Mouse (Mus musculus) neural tube, embryonic 13.5 days (tissue): Measurements from ENCODE around the gene Tep1. TPM values are rescaled to one million over a fixed set of nuclear protein-coding genes. Genes with fewer than 3 reads are reported as not detected.
"Not testable (repeated sequence)": the region's sequence is repeated elsewhere in the genome, so short reads cannot be mapped to it uniquely, and the experiment has no call there.

Experiments used
- ATAC-seq: fragments of 200-750 bp; cut with Nextera tagmentation; 2 replicates; pipeline ENCODE4 v1.8.0; 2017; ENCODE audit warnings: low read depth, mild to moderate bottlenecking, moderate TSS enrichment, moderate library complexity
- H3K27ac ChIP-seq: fragments of 300-500 bp; sonication (generic); replicated peaks from 2 replicates; pipeline ENCODE4 v1.5.1; 2015; ENCODE audit warnings: moderate library complexity, mild to moderate bottlenecking, inconsistent platforms
- H3K27me3 ChIP-seq: fragments of 300-500 bp; sonication (generic); 2 replicates; pipeline ENCODE4 v1.6.1; 2015; ENCODE audit warnings: mild to moderate bottlenecking, inconsistent platforms
- H3K36me3 ChIP-seq: fragments of 300-500 bp; sonication (generic); 2 replicates; pipeline ENCODE4 v1.6.1; 2015; ENCODE audit warnings: mild to moderate bottlenecking, inconsistent platforms
- H3K4me1 ChIP-seq: fragments of 300-500 bp; sonication (generic); replicated peaks from 2 replicates; pipeline ENCODE4 v1.6.1; 2015; ENCODE audit warnings: inconsistent platforms
- H3K4me2 ChIP-seq: fragments of 300-500 bp; sonication (generic); 2 replicates; pipeline ENCODE4 v1.6.1; 2015; ENCODE audit warnings: inconsistent platforms, mild to moderate bottlenecking, moderate library complexity
- H3K4me3 ChIP-seq: fragments of 300-500 bp; sonication (generic); 2 replicates; pipeline ENCODE4 v1.5.1; 2015; ENCODE audit warnings: mild to moderate bottlenecking, inconsistent platforms
- H3K9ac ChIP-seq: fragments of 300-500 bp; sonication (generic); 2 replicates; pipeline ENCODE4 v1.6.1; 2015; ENCODE audit warnings: moderate library complexity, mild to moderate bottlenecking, inconsistent platforms
- H3K9me3 ChIP-seq: fragments of 300-500 bp; sonication (generic); 2 replicates; pipeline ENCODE4 v1.6.1; 2016; ENCODE audit warnings: inconsistent platforms
- WGBS: fragments of 180-500 bp; shearing (Covaris S2); methylation state at CpG from one replicate; pipeline ENCODE4 v1.1.7; 2015; 5-methylcytosine and 5-hydroxymethylcytosine counted together
- polyA plus RNA-seq: library from polyadenylated mRNA; unstranded; fragments of >200 nt; fragmentation: Nextera tagmentation; extraction: Ambion mirVana; gene quantifications from 2 replicates; pipeline ENCODE4 v1.2.1, GENCODE M21; 2015

Gene Tep1
- polyA plus RNA-seq, 1 experiment from 2014 or later, result 3.2 TPM

- peaks cover 8% of the 10 kb centered on the region; the same call in 1 of the 2 replicates for H3K27me3 ChIP-seq
- peaks cover 16% of the 10 kb centered on the region for H3K4me1 ChIP-seq
- H3K36me3 ChIP-seq, result no peaks in the 10 kb centered on the region
- H3K9me3 ChIP-seq, result no peaks in the 10 kb centered on the region
- H3K27ac ChIP-seq, result no peak overlapping the region
- no peak overlapping the region for H3K4me2 ChIP-seq
- no peak overlapping the region for H3K9ac ChIP-seq
- WGBS, result 87% methylated on average over 22 of the region's 22 CpGs
- no peak for ATAC-seq
- no peak overlapping the region for H3K4me3 ChIP-seq
These were observed 22.4 kb upstream of the Tep1 start for GRCm38 (mm10) chr14:50892541-50893459.

GRCm38 (mm10) chr14:50892091-50892490, 21.7 kb upstream of the Tep1 start:
- Histone ChIP-seq H3K27me3 (peaks cover under 1% of the 10 kb centered on the region; the same call in 1 of the 2 replicates), H3K4me2 (no peak overlapping the region), H3K4me3 (no peak overlapping the region), H3K27ac (no peak overlapping the region), H3K9me3 (no peaks in the 10 kb centered on the region), H3K4me1 (peaks cover 14% of the 10 kb centered on the region), H3K36me3 (no peaks in the 10 kb centered on the region), H3K9ac (no peak overlapping the region)
- WGBS, result 87% methylated on average over 7 of the region's 7 CpGs
- no peak for ATAC-seq

- no peak overlapping the region for H3K27ac ChIP-seq
- no peaks in the 10 kb centered on the region; the same call in 1 of the 2 replicates for H3K27me3 ChIP-seq
- H3K4me1 ChIP-seq, result peaks cover 9% of the 10 kb centered on the region
- no peaks in the 10 kb centered on the region for H3K36me3 ChIP-seq
- no peak overlapping the region for H3K4me3 ChIP-seq
- no peak overlapping the region for H3K9ac ChIP-seq
- no peak overlapping the region for H3K4me2 ChIP-seq
- 93% methylated on average over 8 of the region's 8 CpGs for WGBS
- ATAC-seq, result no peak
- H3K9me3 ChIP-seq, result no peaks in the 10 kb centered on the region
These were observed 21.3 kb upstream of the Tep1 start for GRCm38 (mm10) chr14:50891621-50892020.

GRCm38 (mm10) chr14:50876236-50876950, 6.0 kb upstream of the Tep1 start:
- H3K27me3 ChIP-seq, result no peaks in the 10 kb centered on the region
- H3K9ac ChIP-seq, result no peak overlapping the region
- no peaks in the 10 kb centered on the region for H3K36me3 ChIP-seq
- H3K27ac ChIP-seq, result no peak overlapping the region
- H3K9me3 ChIP-seq, result no peaks in the 10 kb centered on the region
- H3K4me3 ChIP-seq, result no peak overlapping the region
- no peak overlapping the region for H3K4me2 ChIP-seq
- 86% methylated on average over 6 of the region's 6 CpGs for WGBS
- ATAC-seq, result no peak
- H3K4me1 ChIP-seq, result no peaks in the 10 kb centered on the region

- 83% methylated on average over 6 of the region's 6 CpGs for WGBS
- Histone ChIP-seq H3K4me2 (no peak overlapping the region), H3K36me3 (no peaks in the 10 kb centered on the region), H3K27ac (no peak overlapping the region), H3K9me3 (no peaks in the 10 kb centered on the region), H3K9ac (no peak overlapping the region), H3K4me1 (peaks cover 3% of the 10 kb centered on the region), H3K4me3 (no peak overlapping the region), H3K27me3 (no peaks in the 10 kb centered on the region)
- no peak for ATAC-seq
These were observed 5.4 kb upstream of the Tep1 start for GRCm38 (mm10) chr14:50875591-50876230.

- no peak for ATAC-seq
- H3K36me3 ChIP-seq, result no peaks in the 10 kb centered on the region
- 83% methylated on average over 3 of the region's 3 CpGs for WGBS
- H3K4me2 ChIP-seq, result no peak overlapping the region
- no peak overlapping the region for H3K27ac ChIP-seq
- H3K27me3 ChIP-seq, result no peaks in the 10 kb centered on the region
- no peaks in the 10 kb centered on the region for H3K9me3 ChIP-seq
- no peak overlapping the region for H3K9ac ChIP-seq
- peaks cover 6% of the 10 kb centered on the region for H3K4me1 ChIP-seq
- H3K4me3 ChIP-seq, result no peak overlapping the region
These were observed 4.8 kb upstream of the Tep1 start for GRCm38 (mm10) chr14:50875175-50875574.

- H3K27me3 ChIP-seq, result no peaks in the 10 kb centered on the region
- peaks cover 6% of the 10 kb centered on the region for H3K4me1 ChIP-seq
- WGBS, result 96% methylated on average over 2 of the region's 2 CpGs
- H3K9me3 ChIP-seq, result no peaks in the 10 kb centered on the region
- H3K27ac ChIP-seq, result no peak overlapping the region
- no peaks in the 10 kb centered on the region for H3K36me3 ChIP-seq
- H3K4me2 ChIP-seq, result peak overlapping the region; percentile 72
- no peak overlapping the region for H3K4me3 ChIP-seq
- no peak for ATAC-seq
- H3K9ac ChIP-seq, result no peak overlapping the region
These were observed 924 bp upstream of the Tep1 start for GRCm38 (mm10) chr14:50871284-50871683.

- Histone ChIP-seq H3K4me1 (peaks cover 6% of the 10 kb centered on the region), H3K9ac (peak overlapping the region; percentile 74), H3K27ac (0 out of 2 replicates have a peak overlapping the region, but pooled peaks have one; percentile 68), H3K4me3 (peak overlapping the region; percentile 55), H3K27me3 (no peaks in the 10 kb centered on the region), H3K9me3 (no peaks in the 10 kb centered on the region), H3K36me3 (no peaks in the 10 kb centered on the region), H3K4me2 (peak overlapping the region; percentile 72)
- ATAC-seq, result peak; percentile 28; the same call in 1 of the 2 replicates
- WGBS, result 21% methylated on average over 5 of the region's 5 CpGs
These were observed 414 bp upstream of the Tep1 start for GRCm38 (mm10) chr14:50870805-50871143.

- no peak for ATAC-seq
- H3K4me2 ChIP-seq, result no peak overlapping the region
- no peak overlapping the region for H3K4me3 ChIP-seq
- H3K27ac ChIP-seq, result no peak overlapping the region
- H3K36me3 ChIP-seq, result no peaks in the 10 kb centered on the region
- H3K4me1 ChIP-seq, result peaks cover 6% of the 10 kb centered on the region
- H3K9ac ChIP-seq, result no peak overlapping the region
- no peaks in the 10 kb centered on the region for H3K27me3 ChIP-seq
- H3K9me3 ChIP-seq, result no peaks in the 10 kb centered on the region
- WGBS, result 87% methylated on average over 5 of the region's 5 CpGs
These were observed 1.7 kb downstream of the Tep1 start for GRCm38 (mm10) chr14:50868656-50869055.

- Histone ChIP-seq H3K27me3 (no peaks in the 10 kb centered on the region), H3K9me3 (no peaks in the 10 kb centered on the region), H3K36me3 (no peaks in the 10 kb centered on the region), H3K27ac (no peak overlapping the region), H3K9ac (no peak overlapping the region), H3K4me1 (peaks cover 6% of the 10 kb centered on the region), H3K4me2 (no peak overlapping the region), H3K4me3 (no peak overlapping the region)
- 76% methylated on average over 4 of the region's 4 CpGs for WGBS
- ATAC-seq, result no peak
These were observed 2.1 kb downstream of the Tep1 start for GRCm38 (mm10) chr14:50868211-50868610.

- Histone ChIP-seq H3K4me2 (no peak overlapping the region), H3K36me3 (no peaks in the 10 kb centered on the region), H3K9me3 (no peaks in the 10 kb centered on the region), H3K27me3 (no peaks in the 10 kb centered on the region), H3K27ac (no peak overlapping the region), H3K9ac (no peak overlapping the region), H3K4me3 (no peak overlapping the region), H3K4me1 (peaks cover 6% of the 10 kb centered on the region)
- ATAC-seq, result no peak
- 97% methylated on average over 3 of the region's 3 CpGs for WGBS
These were observed 3.4 kb downstream of the Tep1 start for GRCm38 (mm10) chr14:50866966-50867365.

- not testable (repeated sequence) for H3K4me2 ChIP-seq, H3K27ac ChIP-seq, ATAC-seq
These were observed 5.4 kb downstream of the Tep1 start for GRCm38 (mm10) chr14:50865005-50865404.

More at GRCm38 (mm10) chr14:50865005-50865404, 5.4 kb downstream of the Tep1 start:
- H3K4me1 ChIP-seq, H3K9ac ChIP-seq, H3K9me3 ChIP-seq, H3K27me3 ChIP-seq, H3K4me3 ChIP-seq, H3K36me3 ChIP-seq: not testable (repeated sequence)
